Mouse (Mus musculus): ENCODE results near the gene Cep152. TPM values are rescaled to one million over a fixed set of nuclear protein-coding genes. Genes with fewer than 3 reads are reported as not detected.
A peak's percentile ranks its signal among the peaks of the same experiment; 100 is the strongest.

Cep152 gene
- polyA plus RNA-seq, 1 experiment from 2014 or later = 7.2 TPM

DNA sequence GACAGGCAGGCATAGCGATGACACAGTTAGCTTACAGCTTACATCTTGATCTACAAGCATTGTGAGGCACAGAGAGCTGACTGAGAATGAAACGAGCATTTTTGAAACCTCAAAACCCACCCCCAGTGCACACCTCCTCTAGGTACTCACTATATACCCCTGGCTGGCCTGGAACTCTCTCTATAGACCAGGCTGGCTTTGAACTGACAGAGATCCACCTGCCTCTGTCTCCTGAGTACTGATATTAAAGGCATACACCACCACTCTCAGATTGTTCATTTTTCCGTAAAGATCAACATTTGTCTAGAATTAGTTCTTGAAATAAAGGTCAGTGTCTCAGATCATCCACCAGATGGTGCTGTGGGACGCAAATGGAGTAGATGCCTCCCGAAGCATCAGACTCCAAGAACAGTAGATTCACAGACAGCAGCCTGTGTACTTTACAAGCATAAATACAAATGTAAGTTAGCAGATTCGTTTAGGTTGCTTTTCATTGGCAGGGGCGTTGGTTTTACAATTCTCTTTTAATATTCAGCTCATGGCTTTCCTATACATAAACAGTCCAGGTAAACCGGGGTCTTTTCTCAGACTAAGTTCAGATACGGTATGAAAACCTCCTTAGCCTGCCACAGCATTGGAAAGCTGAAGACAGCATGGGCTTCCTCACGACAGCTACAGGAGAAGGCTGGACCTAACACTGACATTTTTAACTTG lies 35.1 kb upstream of the Cep152 start:
- ATAC-seq = peak; percentile 36
- Histone ChIP-seq H3K4me2 (peak overlapping the region; percentile 39), H3K4me1 (peaks cover 35% of the 10 kb centered on the region), H3K27ac (no peak overlapping the region), H3K27me3 (replicated peaks) (peaks cover 6% of the 10 kb centered on the region; the same call in 1 of the 2 replicates), H3K9me3 (replicated peaks) (no peaks in the 10 kb centered on the region), H3K9ac (peak overlapping the region; percentile 1; the same call in 1 of the 2 replicates), H3K36me3 (no peaks in the 10 kb centered on the region), H3K4me3 (peak overlapping the region; percentile 4; the same call in 1 of the 2 replicates)
- 15% methylated on average over 10 of the region's 10 CpGs for WGBS (ENCODE audit: insufficient replicate concordance)

DNA sequence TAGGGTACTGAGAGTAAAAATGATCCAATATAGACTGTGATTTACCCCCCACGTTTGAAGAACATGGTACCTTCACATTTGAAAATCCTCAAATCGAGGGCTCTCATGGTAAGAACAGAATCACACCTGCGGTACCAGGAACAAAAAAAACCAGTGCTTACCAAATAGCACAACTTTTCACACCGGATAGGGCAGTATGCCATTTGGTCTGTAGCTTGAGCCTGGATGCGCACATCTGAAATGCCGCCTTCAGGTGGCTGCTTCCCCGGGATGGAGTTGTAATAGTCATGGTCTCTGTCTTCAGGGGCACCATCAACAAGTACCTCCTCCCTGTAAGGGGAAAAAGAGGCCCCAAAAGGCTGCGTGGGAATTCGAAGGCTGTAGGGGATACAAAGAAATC lies 30.5 kb upstream of the Cep152 start:
- Histone ChIP-seq H3K27me3 (replicated peaks) (no peaks in the 10 kb centered on the region), H3K9ac (no peak overlapping the region), H3K4me2 (no peak overlapping the region), H3K27ac (no peak overlapping the region), H3K4me1 (peaks cover under 1% of the 10 kb centered on the region), H3K36me3 (no peaks in the 10 kb centered on the region), H3K9me3 (replicated peaks) (no peaks in the 10 kb centered on the region), H3K4me3 (no peak overlapping the region)
- ATAC-seq = no peak
- 75% methylated on average over 9 of the region's 9 CpGs for WGBS (ENCODE audit: insufficient replicate concordance)

DNA sequence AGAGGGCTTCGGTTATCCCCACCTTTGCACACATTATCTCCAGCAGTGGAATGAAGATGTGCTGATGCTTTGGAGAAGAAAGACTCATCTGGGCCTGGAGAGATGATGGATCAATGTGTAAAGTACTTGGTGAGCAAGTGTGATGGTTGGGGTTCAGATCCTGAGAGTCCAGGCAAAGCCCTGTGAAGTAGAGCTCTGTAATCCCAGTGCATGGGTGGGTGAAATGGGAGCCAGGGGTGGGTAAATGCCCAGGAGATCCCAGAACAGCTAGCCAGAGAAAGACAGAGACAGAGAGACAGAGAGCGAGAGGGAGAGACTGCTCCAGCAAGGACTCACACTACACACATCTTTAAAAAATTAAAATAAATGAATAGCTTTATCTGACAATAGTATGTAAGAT lies 28.4 kb upstream of the Cep152 start:
- no peaks in the 10 kb centered on the region for H3K27me3 ChIP-seq (replicated peaks)
- H3K36me3 ChIP-seq = no peaks in the 10 kb centered on the region
- H3K27ac ChIP-seq = no peak overlapping the region
- H3K9me3 ChIP-seq (replicated peaks) = no peaks in the 10 kb centered on the region
- ATAC-seq = no peak
- H3K9ac ChIP-seq = no peak overlapping the region
- no peaks in the 10 kb centered on the region for H3K4me1 ChIP-seq
- no peak overlapping the region for H3K4me3 ChIP-seq
- WGBS (ENCODE audit: insufficient replicate concordance) = 81% methylated on average over 2 of the region's 2 CpGs
- no peak overlapping the region for H3K4me2 ChIP-seq

DNA sequence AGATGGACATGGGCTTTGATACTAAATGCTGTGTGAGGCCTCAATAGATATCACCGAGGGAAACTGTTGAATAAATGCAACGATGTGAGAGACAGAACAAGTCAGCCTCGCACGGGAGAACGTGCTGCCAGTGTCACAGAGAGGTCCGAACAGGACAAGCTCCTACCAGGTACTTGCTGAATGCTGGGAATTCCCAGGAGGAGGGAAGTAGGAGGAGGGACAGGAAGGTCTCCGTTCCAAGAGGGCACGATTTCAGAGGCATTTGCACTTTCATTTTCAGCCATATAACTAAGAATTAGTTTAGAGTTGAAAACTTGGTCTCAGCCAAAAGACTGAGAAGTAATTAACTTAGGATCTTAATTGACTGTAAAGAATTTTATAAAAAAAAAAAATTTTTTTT lies 26.6 kb upstream of the Cep152 start:
- WGBS (ENCODE audit: insufficient replicate concordance) = 68% methylated on average over 8 of the region's 8 CpGs

DNA sequence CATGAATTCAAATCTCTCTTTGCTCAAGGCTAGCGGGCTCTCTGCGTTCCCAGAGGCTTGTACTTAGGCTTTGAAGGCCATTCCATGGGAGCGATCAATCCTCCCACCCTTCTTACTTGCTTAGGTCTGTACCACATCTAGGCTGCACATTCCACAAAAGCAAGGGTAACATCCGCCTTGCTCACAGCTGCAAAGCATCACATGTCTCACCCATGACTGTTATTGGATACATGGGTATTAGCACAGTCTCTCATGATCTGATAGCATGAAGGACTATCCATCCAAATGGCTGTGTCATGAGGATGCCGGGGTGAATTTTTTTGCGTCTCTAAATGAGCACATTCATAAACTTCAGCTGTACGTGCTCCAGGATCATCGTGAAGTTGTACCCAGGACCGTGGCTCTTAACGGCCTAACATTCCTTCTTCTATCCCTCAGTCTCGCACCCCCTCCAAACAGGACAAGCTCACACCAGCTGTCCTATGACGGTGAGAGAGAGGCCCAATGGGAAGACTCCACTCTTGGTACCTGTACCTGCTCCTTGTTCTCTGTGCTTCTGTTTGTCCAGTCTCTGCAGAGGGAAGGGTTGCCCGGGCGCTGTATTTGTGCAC lies 25.9 kb upstream of the Cep152 start:
- no peaks in the 10 kb centered on the region for H3K36me3 ChIP-seq
- no peaks in the 10 kb centered on the region for H3K9me3 ChIP-seq (replicated peaks)
- H3K27me3 ChIP-seq (replicated peaks) = no peaks in the 10 kb centered on the region
- H3K4me2 ChIP-seq = no peak overlapping the region
- H3K4me1 ChIP-seq = no peaks in the 10 kb centered on the region
- 80% methylated on average over 14 of the region's 14 CpGs for WGBS (ENCODE audit: insufficient replicate concordance)
- no peak overlapping the region for H3K4me3 ChIP-seq
- H3K27ac ChIP-seq = no peak overlapping the region
- H3K9ac ChIP-seq = no peak overlapping the region
- ATAC-seq = no peak

More for the DNA sequence above, 26.6 kb upstream of the Cep152 start:
- Histone ChIP-seq H3K27me3 (replicated peaks) (no peaks in the 10 kb centered on the region), H3K4me1 (no peaks in the 10 kb centered on the region), H3K36me3 (no peaks in the 10 kb centered on the region), H3K9me3 (replicated peaks) (no peaks in the 10 kb centered on the region), H3K9ac (no peak overlapping the region), H3K4me2 (no peak overlapping the region), H3K4me3 (no peak overlapping the region), H3K27ac (no peak overlapping the region)
- ATAC-seq = no peak

DNA sequence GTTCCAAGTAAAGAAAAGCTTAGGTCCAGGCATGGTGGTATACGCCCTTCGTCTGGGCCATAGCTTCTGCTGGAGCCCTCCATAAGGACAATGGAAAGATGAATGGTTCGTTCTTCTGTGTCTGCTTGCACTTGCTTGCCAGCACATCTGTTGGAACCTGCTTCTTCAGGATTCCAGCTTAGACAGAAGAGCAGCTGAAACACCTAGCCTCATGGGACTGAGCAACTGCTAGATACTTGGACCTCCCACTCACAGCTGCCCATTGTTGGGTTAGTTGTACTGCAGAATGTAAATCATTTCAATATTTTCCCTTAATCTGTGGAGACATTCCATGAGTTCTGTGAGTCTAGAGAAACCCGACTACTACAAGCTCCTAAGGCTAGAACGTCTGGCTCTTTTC lies 25.1 kb upstream of the Cep152 start:
- Histone ChIP-seq H3K9ac (no peak overlapping the region), H3K4me3 (no peak overlapping the region), H3K27ac (no peak overlapping the region), H3K4me2 (no peak overlapping the region), H3K27me3 (replicated peaks) (no peaks in the 10 kb centered on the region), H3K9me3 (replicated peaks) (no peaks in the 10 kb centered on the region), H3K36me3 (no peaks in the 10 kb centered on the region), H3K4me1 (no peaks in the 10 kb centered on the region)
- WGBS (ENCODE audit: insufficient replicate concordance) = 75% methylated on average over 5 of the region's 5 CpGs
- no peak for ATAC-seq

DNA sequence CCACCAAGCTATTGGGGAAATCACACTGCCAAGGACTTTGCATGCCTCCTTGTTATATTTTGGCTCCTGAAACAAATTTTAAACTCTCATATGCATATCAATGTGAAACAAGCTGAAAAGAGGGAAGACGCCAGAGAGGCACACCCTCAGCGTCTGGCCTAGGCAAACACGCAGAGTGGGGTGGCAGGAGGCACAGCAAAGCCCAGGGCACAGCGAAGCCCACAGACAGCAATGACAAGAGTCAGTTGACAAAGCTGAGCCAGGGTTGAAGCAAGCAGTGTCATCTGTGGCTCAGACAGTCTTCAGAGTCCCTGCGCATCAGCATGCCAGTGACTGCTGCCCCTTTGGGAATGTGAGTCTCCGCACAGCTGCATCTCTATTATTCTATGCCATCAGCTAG lies 20.0 kb upstream of the Cep152 start:
- Histone ChIP-seq H3K9ac (no peak overlapping the region), H3K27me3 (replicated peaks) (no peaks in the 10 kb centered on the region), H3K4me3 (no peak overlapping the region), H3K36me3 (no peaks in the 10 kb centered on the region), H3K27ac (no peak overlapping the region), H3K9me3 (replicated peaks) (no peaks in the 10 kb centered on the region), H3K4me1 (no peaks in the 10 kb centered on the region), H3K4me2 (no peak overlapping the region)
- ATAC-seq = no peak
- 75% methylated on average over 6 of the region's 6 CpGs for WGBS (ENCODE audit: insufficient replicate concordance)

DNA sequence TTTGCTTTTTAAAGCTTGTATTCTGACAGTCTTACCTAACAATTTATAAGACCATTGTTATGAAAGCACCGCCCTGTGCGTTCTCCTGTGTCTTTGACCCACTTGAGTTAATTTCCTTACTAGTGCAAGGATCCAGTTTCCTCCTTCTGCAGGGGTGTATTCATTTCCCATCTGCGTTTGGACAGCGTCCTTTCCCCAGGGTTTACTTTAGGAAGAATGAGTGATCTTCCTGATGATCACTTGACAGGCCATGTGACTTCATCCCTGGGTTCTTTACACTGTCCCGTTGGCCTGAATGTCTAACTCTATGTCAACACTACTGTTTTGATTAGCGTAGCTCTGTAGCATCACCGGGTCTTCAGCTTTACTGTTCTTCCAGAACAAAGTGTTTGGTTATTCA lies 12.4 kb upstream of the Cep152 start:
- Histone ChIP-seq H3K9ac (no peak overlapping the region), H3K36me3 (no peaks in the 10 kb centered on the region), H3K27ac (no peak overlapping the region), H3K27me3 (replicated peaks) (no peaks in the 10 kb centered on the region), H3K4me2 (no peak overlapping the region), H3K4me3 (no peak overlapping the region), H3K4me1 (no peaks in the 10 kb centered on the region), H3K9me3 (replicated peaks) (no peaks in the 10 kb centered on the region)
- no peak for ATAC-seq
- 69% methylated on average over 7 of the region's 7 CpGs for WGBS (ENCODE audit: insufficient replicate concordance)

DNA sequence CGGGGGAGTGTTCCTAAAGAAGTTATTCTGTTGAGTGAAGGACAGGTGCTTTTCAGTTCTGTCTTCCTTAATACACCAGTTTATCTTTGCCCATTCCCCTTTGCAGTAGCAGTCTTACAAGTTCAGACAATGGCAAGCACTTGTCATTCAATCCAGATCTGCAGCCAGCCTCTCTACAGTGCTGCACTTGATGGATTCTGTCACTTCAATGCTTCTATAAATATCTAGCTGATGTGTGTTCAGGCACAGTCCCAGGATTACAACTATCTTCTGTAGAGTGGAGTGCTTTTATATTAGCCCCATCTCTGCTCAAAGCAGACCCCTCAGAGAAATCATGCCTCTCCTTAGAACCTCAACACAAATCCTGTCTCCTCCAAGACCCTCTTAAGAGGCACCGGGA lies 5.1 kb upstream of the Cep152 start:
- Histone ChIP-seq H3K36me3 (no peaks in the 10 kb centered on the region), H3K4me2 (no peak overlapping the region), H3K27me3 (replicated peaks) (0 out of 2 replicates have a peak, but pooled peaks cover 4% of the 10 kb centered on the region), H3K4me1 (peaks cover 8% of the 10 kb centered on the region), H3K9ac (no peak overlapping the region), H3K9me3 (replicated peaks) (no peaks in the 10 kb centered on the region), H3K4me3 (no peak overlapping the region), H3K27ac (no peak overlapping the region)
- WGBS (ENCODE audit: insufficient replicate concordance) = 85% methylated on average over 2 of the region's 2 CpGs
- ATAC-seq = no peak

DNA sequence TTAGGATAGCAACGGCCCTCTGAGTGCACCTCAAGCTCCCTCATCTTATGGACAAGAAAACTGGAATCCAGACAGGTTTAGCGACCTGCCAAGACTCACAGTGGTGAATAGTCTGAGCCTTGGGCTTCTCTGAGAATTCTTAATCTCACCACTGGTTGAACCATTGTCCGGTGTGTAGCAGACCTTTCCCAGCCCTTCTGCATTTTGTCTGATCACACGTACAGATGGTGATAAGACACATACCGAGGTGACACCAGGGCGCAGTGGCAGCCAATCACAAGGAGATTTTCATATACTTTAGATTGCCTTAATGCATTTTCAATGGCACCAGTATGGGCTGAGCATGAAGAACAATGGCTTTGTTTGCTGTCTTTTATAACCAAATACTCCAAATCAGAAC lies 3.6 kb upstream of the Cep152 start:
- no peak for ATAC-seq
- H3K27me3 ChIP-seq (replicated peaks) = 0 out of 2 replicates have a peak, but pooled peaks cover 4% of the 10 kb centered on the region
- H3K4me2 ChIP-seq = no peak overlapping the region
- H3K4me1 ChIP-seq = peaks cover 17% of the 10 kb centered on the region
- H3K9ac ChIP-seq = no peak overlapping the region
- no peaks in the 10 kb centered on the region for H3K9me3 ChIP-seq (replicated peaks)
- 58% methylated on average over 6 of the region's 6 CpGs for WGBS (ENCODE audit: insufficient replicate concordance)
- H3K36me3 ChIP-seq = no peaks in the 10 kb centered on the region
- H3K27ac ChIP-seq = no peak overlapping the region
- H3K4me3 ChIP-seq = no peak overlapping the region

DNA sequence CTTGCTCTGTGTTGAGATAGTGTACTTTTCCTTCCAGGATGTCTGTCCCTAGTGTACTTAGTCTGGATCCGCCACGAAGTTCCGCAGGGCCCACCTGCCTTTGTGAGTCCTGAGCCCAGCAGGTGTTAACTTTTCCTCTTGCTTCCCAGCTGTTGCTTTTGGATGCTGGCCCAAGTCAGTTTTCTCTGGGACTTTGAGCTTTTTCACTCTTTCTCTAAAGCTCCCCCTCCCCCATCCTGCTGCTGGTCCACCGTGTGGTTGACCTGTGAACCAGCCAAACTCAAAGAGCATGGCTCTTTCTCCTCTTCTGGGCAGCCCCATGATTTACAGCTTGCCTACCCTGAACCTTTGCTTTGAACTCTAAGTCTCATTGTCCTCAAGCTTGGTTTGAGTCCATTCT lies 1.6 kb upstream of the Cep152 start:
- 0 out of 2 replicates have a peak overlapping the region, but pooled peaks have one; percentile 14 for H3K27ac ChIP-seq
- 81% methylated on average over 4 of the region's 4 CpGs for WGBS (ENCODE audit: insufficient replicate concordance)
- ATAC-seq = no peak
- H3K4me1 ChIP-seq = peaks cover 33% of the 10 kb centered on the region
- no peaks in the 10 kb centered on the region for H3K9me3 ChIP-seq (replicated peaks)
- H3K4me2 ChIP-seq = no peak overlapping the region
- no peak overlapping the region for H3K4me3 ChIP-seq
- H3K9ac ChIP-seq = no peak overlapping the region
- H3K27me3 ChIP-seq (replicated peaks) = 0 out of 2 replicates have a peak, but pooled peaks cover 4% of the 10 kb centered on the region
- H3K36me3 ChIP-seq = peaks cover 10% of the 10 kb centered on the region; the same call in 1 of the 2 replicates

DNA sequence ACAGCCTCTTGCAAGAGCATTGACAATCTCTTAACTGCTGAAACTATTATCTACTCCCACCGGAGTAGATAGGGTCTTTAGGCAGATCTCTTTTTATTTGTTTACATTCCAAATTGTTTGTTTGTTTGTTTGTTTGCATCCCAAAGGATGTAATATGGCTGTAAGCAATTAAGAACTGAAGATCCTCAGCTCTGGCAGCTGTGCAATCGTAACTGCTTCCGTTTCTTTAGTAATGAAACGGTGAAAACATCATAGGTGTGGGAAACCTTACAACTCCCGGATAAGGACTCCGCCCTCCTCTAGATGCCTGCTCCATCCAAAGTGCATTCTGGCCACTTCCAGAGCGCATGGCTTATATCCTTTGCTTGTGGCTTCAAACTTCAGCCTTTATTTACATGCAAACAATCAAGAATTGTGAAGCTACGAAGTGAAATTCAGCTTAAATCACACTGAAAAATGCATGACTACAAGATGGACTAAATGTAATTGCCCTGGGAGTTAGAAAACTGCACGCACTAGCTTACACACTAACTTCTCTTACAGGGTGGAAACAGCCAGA lies 707 bp downstream of the Cep152 start:
- 4% methylated on average over 9 of the region's 9 CpGs for WGBS (ENCODE audit: insufficient replicate concordance)
- H3K4me1 ChIP-seq = peaks cover 33% of the 10 kb centered on the region
- peak overlapping the region; percentile 87 for H3K9ac ChIP-seq
- H3K4me3 ChIP-seq = peak overlapping the region; percentile 84
- H3K27ac ChIP-seq = peak overlapping the region; percentile 72
- no peak for ATAC-seq
- H3K9me3 ChIP-seq (replicated peaks) = no peaks in the 10 kb centered on the region
- peaks cover 33% of the 10 kb centered on the region for H3K36me3 ChIP-seq
- peak overlapping the region; percentile 85 for H3K4me2 ChIP-seq
- H3K27me3 ChIP-seq (replicated peaks) = 0 out of 2 replicates have a peak, but pooled peaks cover 4% of the 10 kb centered on the region
